Mouse (Mus musculus) CD4-positive, CD25-positive, alpha-beta regulatory T cell, adult 4 months (primary cell): Measurements from ENCODE around the gene Bsdc1. TPM values are rescaled to one million over a fixed set of nuclear protein-coding genes. Genes with fewer than 3 reads are reported as not detected.
"Not testable (repeated sequence)": the region's sequence is repeated elsewhere in the genome, so short reads cannot be mapped to it uniquely, and the experiment has no call there.

Experiments
- ATAC-seq: one replicate; pipeline ENCODE4 v1.8.0; 2017
- polyA plus RNA-seq, 2 experiments: library from polyadenylated mRNA; unstranded; fragments of 100-300 nt; shearing (Covaris generic); gene quantifications; one replicate each; pipeline ENCODE4 v1.2.1; 2017

Bsdc1 gene
- 10 to 100 TPM; 30.8 to 37.9 TPM for polyA plus RNA-seq

- peak; percentile 94 for ATAC-seq
These were observed at the start of gene Bsdc1 for GRCm38 (mm10) chr4:129461183-129461960. Gene Bsdc1, plus strand, starts transcription at chr4:129461581.

GRCm38 (mm10) chr4:129415892-129416291 is 45.5 kb upstream of the Bsdc1 start:
- ATAC-seq, result no peak

- no peak for ATAC-seq
These were observed 44.9 kb upstream of the Bsdc1 start for GRCm38 (mm10) chr4:129416478-129416877.

- ATAC-seq, result no peak
These were observed 43.1 kb upstream of the Bsdc1 start for GRCm38 (mm10) chr4:129418321-129418720.

GRCm38 (mm10) chr4:129440340-129441063 is 20.9 kb upstream of the Bsdc1 start, which contains the start of gene Zbtb8b:
Gene Zbtb8b, minus strand, starts transcription at chr4:129440853.
- no peak for ATAC-seq

GRCm38 (mm10) chr4:129441145-129441544 is 20.2 kb upstream of the Bsdc1 start:
- ATAC-seq, result no peak

GRCm38 (mm10) chr4:129447360-129447759 is 14.0 kb upstream of the Bsdc1 start:
- ATAC-seq, result no peak

- ATAC-seq, result no peak
These were observed 13.4 kb upstream of the Bsdc1 start for GRCm38 (mm10) chr4:129447778-129448563.

GRCm38 (mm10) chr4:129448713-129449112 is 12.7 kb upstream of the Bsdc1 start:
- no peak for ATAC-seq

- no peak for ATAC-seq
These were observed 10.5 kb upstream of the Bsdc1 start for GRCm38 (mm10) chr4:129450851-129451250.

- no peak for ATAC-seq
These were observed 9.8 kb upstream of the Bsdc1 start for GRCm38 (mm10) chr4:129451471-129452169.

GRCm38 (mm10) chr4:129455265-129455664 is 6.1 kb upstream of the Bsdc1 start:
- peak; percentile 91 for ATAC-seq

- ATAC-seq, result no peak
These were observed 5.3 kb upstream of the Bsdc1 start for GRCm38 (mm10) chr4:129456126-129456525.

- not testable (repeated sequence) for ATAC-seq
These were observed 4.1 kb upstream of the Bsdc1 start for GRCm38 (mm10) chr4:129457311-129457710.

- no peak for ATAC-seq
These were observed 1.7 kb upstream of the Bsdc1 start for GRCm38 (mm10) chr4:129459726-129460125.

GRCm38 (mm10) chr4:129460827-129461182 is 576 bp upstream of the Bsdc1 start:
- no peak for ATAC-seq

GRCm38 (mm10) chr4:129462118-129462517 is 737 bp downstream of the Bsdc1 start:
- ATAC-seq, result no peak

GRCm38 (mm10) chr4:129463097-129464059 is 2.0 kb downstream of the Bsdc1 start:
- no peak for ATAC-seq

- no peak for ATAC-seq
These were observed 3.0 kb downstream of the Bsdc1 start for GRCm38 (mm10) chr4:129464286-129464815.

GRCm38 (mm10) chr4:129476047-129476446 is 14.7 kb downstream of the Bsdc1 start:
- no peak for ATAC-seq

GRCm38 (mm10) chr4:129479863-129480262 is 18.5 kb downstream of the Bsdc1 start:
- no peak for ATAC-seq
